Mouse (Mus musculus) liver, postnatal 0 days (tissue): ENCODE data around the gene Tbc1d22a. TPM values are rescaled to one million over a fixed set of nuclear protein-coding genes. Genes with fewer than 3 reads are reported as not detected.

ENCODE experiments used
- ATAC-seq: fragments of 200-750 bp; cut with Nextera tagmentation; 2 replicates; pipeline ENCODE4 v1.8.0; 2017; ENCODE audit warnings: mild to moderate bottlenecking, moderate library complexity
- DNase-seq: peaks from one replicate; pipeline ENCODE4 v3.0.0-alpha.2; 2016
- H3K27ac ChIP-seq: fragments of 300-500 bp; sonication (generic); 2 replicates; pipeline ENCODE4 v1.5.1; 2014; ENCODE audit warnings: antibody characterized with exemption, moderate library complexity, mild to moderate bottlenecking, low read depth
- H3K27me3 ChIP-seq: fragments of 300-500 bp; sonication (generic); 2 replicates; pipeline ENCODE4 v1.6.1; 2014; ENCODE audit warnings: low read length, control low read depth, mixed read lengths; ENCODE audit not compliant: insufficient read depth
- H3K36me3 ChIP-seq: fragments of 300-500 bp; sonication (generic); replicated peaks from 2 replicates; pipeline ENCODE4 v1.6.1; 2014; ENCODE audit warnings: mild to moderate bottlenecking, control low read depth, low read length, moderate library complexity, mixed read lengths; ENCODE audit not compliant: insufficient read depth
- H3K4me1 ChIP-seq: fragments of 300-500 bp; sonication (generic); 2 replicates; pipeline ENCODE4 v1.6.1; 2014; ENCODE audit warnings: antibody characterized with exemption, mild to moderate bottlenecking, control low read depth; ENCODE audit not compliant: insufficient read depth
- H3K4me2 ChIP-seq: fragments of 300-500 bp; sonication (generic); 2 replicates; pipeline ENCODE4 v1.6.1; 2014; ENCODE audit warnings: low read depth, mild to moderate bottlenecking, low read length, moderate library complexity, mixed read lengths
- H3K4me3 ChIP-seq: fragments of 300-500 bp; sonication (generic); 2 replicates; pipeline ENCODE4 v1.5.1; 2014; ENCODE audit warnings: low read depth, low read length
- H3K9ac ChIP-seq: fragments of 300-500 bp; sonication (generic); replicated peaks from 2 replicates; pipeline ENCODE4 v1.6.1; 2014; ENCODE audit warnings: mild to moderate bottlenecking, moderate library complexity
- H3K9me3 ChIP-seq: fragments of 300-500 bp; sonication (generic); 2 replicates; pipeline ENCODE4 v1.6.1; 2016; ENCODE audit warnings: mild to moderate bottlenecking, control low read depth, low read length, mixed read lengths
- CTCF ChIP-seq: sonication (generic); IDR thresholded peaks from 2 replicates; pipeline ENCODE4 v1.5.1; 2016; ENCODE audit warnings: antibody characterized with exemption, low read depth
- EP300 ChIP-seq: IDR thresholded peaks from 2 replicates; pipeline ENCODE4 v1.6.1; 2016; ENCODE audit warnings: antibody characterized with exemption, low read depth, mild to moderate bottlenecking
- WGBS: fragments of 180-500 bp; shearing (Covaris S2); extraction: QIAGEN DNeasy Blood & Tissue Kit; methylation state at CpG from one replicate; pipeline ENCODE4 v1.1.7; 2014; ENCODE audit not compliant: insufficient replicate concordance; 5-methylcytosine and 5-hydroxymethylcytosine counted together
- polyA plus RNA-seq: library from polyadenylated mRNA; unstranded; fragments of >200 nt; fragmentation: Nextera tagmentation; extraction: Ambion mirVana; gene quantifications from 2 replicates; pipeline ENCODE4 v1.2.1, GENCODE M21; 2015

Tbc1d22a gene
- polyA plus RNA-seq, 1 experiment from 2014 or later, result 6.4 TPM

- Histone ChIP-seq H3K4me3 (no peak overlapping the region), H3K27ac (no peak overlapping the region), H3K4me2 (no peak overlapping the region), H3K36me3 (no peaks in the 10 kb centered on the region), H3K4me1 (no peaks in the 10 kb centered on the region), H3K27me3 (no peaks in the 10 kb centered on the region), H3K9ac (no peak overlapping the region), H3K9me3 (no peaks in the 10 kb centered on the region)
- ATAC-seq (no peak), DNase-seq (no peak)
- 86% methylated on average over 4 of the region's 4 CpGs for WGBS
- TF ChIP-seq EP300 (no peak), CTCF (no peak)
These were observed 118.9 kb downstream of the Tbc1d22a start for GRCm38 (mm10) chr15:86333176-86333575.

GRCm38 (mm10) chr15:86333606-86334005 is 119.3 kb downstream of the Tbc1d22a start:
- no peak for TF ChIP-seq EP300
- TF ChIP-seq CTCF, result no peak
- ATAC-seq (no peak), DNase-seq (no peak)
- Histone ChIP-seq H3K9me3 (no peaks in the 10 kb centered on the region), H3K4me3 (no peak overlapping the region), H3K36me3 (no peaks in the 10 kb centered on the region), H3K4me2 (no peak overlapping the region), H3K27ac (no peak overlapping the region), H3K9ac (no peak overlapping the region), H3K27me3 (no peaks in the 10 kb centered on the region), H3K4me1 (no peaks in the 10 kb centered on the region)
- WGBS, result 71% methylated on average over 2 of the region's 2 CpGs

- no peak for DNase-seq
- WGBS, result 82% methylated on average over 4 of the region's 4 CpGs
These were observed 120.0 kb downstream of the Tbc1d22a start for GRCm38 (mm10) chr15:86334276-86334675.

GRCm38 (mm10) chr15:86334745-86335144 is 120.5 kb downstream of the Tbc1d22a start:
- H3K27me3 ChIP-seq, result no peaks in the 10 kb centered on the region
- H3K36me3 ChIP-seq, result no peaks in the 10 kb centered on the region
- H3K4me3 ChIP-seq, result no peak overlapping the region
- WGBS, result 90% methylated on average over 9 of the region's 9 CpGs
- DNase-seq (no peak), ATAC-seq (no peak)
- no peak for TF ChIP-seq EP300
- TF ChIP-seq CTCF, result no peak
- no peaks in the 10 kb centered on the region for H3K4me1 ChIP-seq
- no peak overlapping the region for H3K9ac ChIP-seq
- H3K9me3 ChIP-seq, result no peaks in the 10 kb centered on the region
- no peak overlapping the region for H3K4me2 ChIP-seq
- H3K27ac ChIP-seq, result no peak overlapping the region

More at GRCm38 (mm10) chr15:86334276-86334675, 120.0 kb downstream of the Tbc1d22a start:
- ATAC-seq, result no peak
- no peak for TF ChIP-seq EP300
- no peak for TF ChIP-seq CTCF
- no peak overlapping the region for H3K9ac ChIP-seq
- H3K27me3 ChIP-seq, result no peaks in the 10 kb centered on the region
- H3K4me1 ChIP-seq, result no peaks in the 10 kb centered on the region
- no peak overlapping the region for H3K4me2 ChIP-seq
- no peak overlapping the region for H3K27ac ChIP-seq
- H3K4me3 ChIP-seq, result no peak overlapping the region
- no peaks in the 10 kb centered on the region for H3K9me3 ChIP-seq
- no peaks in the 10 kb centered on the region for H3K36me3 ChIP-seq

GRCm38 (mm10) chr15:86335781-86336180 is 121.5 kb downstream of the Tbc1d22a start:
- ATAC-seq, result no peak
- Histone ChIP-seq H3K9me3 (no peaks in the 10 kb centered on the region), H3K4me2 (no peak overlapping the region), H3K36me3 (no peaks in the 10 kb centered on the region), H3K4me3 (no peak overlapping the region), H3K9ac (no peak overlapping the region), H3K27ac (no peak overlapping the region), H3K4me1 (no peaks in the 10 kb centered on the region), H3K27me3 (no peaks in the 10 kb centered on the region)
- WGBS, result 79% methylated on average over 1 of the region's 1 CpGs
- DNase-seq, result no peak
- no peak for TF ChIP-seq EP300
- no peak for TF ChIP-seq CTCF

GRCm38 (mm10) chr15:86337726-86338125 is 123.5 kb downstream of the Tbc1d22a start:
- TF ChIP-seq CTCF, result no peak
- TF ChIP-seq EP300, result no peak
- Histone ChIP-seq H3K4me2 (no peak overlapping the region), H3K9ac (no peak overlapping the region), H3K27ac (no peak overlapping the region), H3K36me3 (no peaks in the 10 kb centered on the region), H3K27me3 (no peaks in the 10 kb centered on the region), H3K9me3 (no peaks in the 10 kb centered on the region), H3K4me3 (no peak overlapping the region), H3K4me1 (no peaks in the 10 kb centered on the region)
- no peak for DNase-seq
- ATAC-seq, result no peak
- WGBS, result 76% methylated on average over 10 of the region's 10 CpGs

- Histone ChIP-seq H3K4me1 (no peaks in the 10 kb centered on the region), H3K36me3 (no peaks in the 10 kb centered on the region), H3K27me3 (no peaks in the 10 kb centered on the region), H3K27ac (no peak overlapping the region), H3K4me2 (no peak overlapping the region), H3K9me3 (no peaks in the 10 kb centered on the region), H3K4me3 (no peak overlapping the region), H3K9ac (no peak overlapping the region)
- TF ChIP-seq EP300 (no peak), CTCF (no peak)
- ATAC-seq (no peak), DNase-seq (no peak)
- WGBS, result 88% methylated on average over 2 of the region's 2 CpGs
These were observed 125.5 kb downstream of the Tbc1d22a start for GRCm38 (mm10) chr15:86339736-86340135.
